Mouse (Mus musculus) brain, embryonic 14.5 days (tissue): ENCODE measurements around the gene Dtwd1. TPM values are rescaled to one million over a fixed set of nuclear protein-coding genes. Genes with fewer than 3 reads are reported as not detected.
"Not testable (repeated sequence)": the region's sequence is repeated elsewhere in the genome, so short reads cannot be mapped to it uniquely, and the experiment has no call there.

Experiments used
- DNase-seq: peaks from one replicate; pipeline ENCODE4 v3.0.0-alpha.2; 2011; ENCODE audit warnings: low read depth
- CTCF ChIP-seq: fragments of 200-500 bp; IDR thresholded peaks from 2 replicates; pipeline ENCODE4 v1.5.1; 2012; ENCODE audit warnings: inconsistent platforms, mild to moderate bottlenecking, moderate library complexity, borderline replicate concordance; ENCODE audit not compliant: insufficient read depth, insufficient read length; ENCODE audit errors: extremely low read depth
- POLR2A ChIP-seq: fragments of 200-500 bp; IDR thresholded peaks from 2 replicates; pipeline ENCODE4 v1.6.1; 2012; ENCODE audit warnings: mild to moderate bottlenecking, inconsistent platforms, borderline replicate concordance; ENCODE audit not compliant: poor library complexity, insufficient read depth, insufficient read length, severe bottlenecking; ENCODE audit errors: extremely low read depth
- polyA plus RNA-seq: library from polyadenylated mRNA; depleted of rRNA; stranded (reverse); fragments of >200 nt; gene quantifications from 2 replicates; pipeline ENCODE4 v1.2.3, GENCODE M21; 2012; rRNA removed

Gene Dtwd1
- polyA plus RNA-seq, 1 experiment, result 10.3 TPM

- DNase-seq, result no peak
- TF ChIP-seq POLR2A (no peak), CTCF (no peak)
These were observed 59.2 kb downstream of the Dtwd1 start for GRCm38 (mm10) chr2:126211011-126211680.

GRCm38 (mm10) chr2:126214800-126215199 lies 62.9 kb downstream of the Dtwd1 start, which contains the start of gene Gm17555:
Gene Gm17555 (plus strand): TSS chr2:126215100.
- DNase-seq, result not testable (repeated sequence)

Other genes with a start within 250 kb of the Dtwd1 start
- gene Fgf7, start 117.5 kb upstream of the Dtwd1 start, polyA plus RNA-seq, result 1.9 and 2.1 TPM in 2 replicates
- not detected in 2 replicates for gene Fam227b, start 137 bp upstream of the Dtwd1 start, polyA plus RNA-seq
- not detected in 2 replicates for gene Gm17555, start 63.0 kb downstream of the Dtwd1 start, polyA plus RNA-seq